Comparison of ENCODE assay signal across 8 mouse cellular contexts in the genomic region with DNA sequence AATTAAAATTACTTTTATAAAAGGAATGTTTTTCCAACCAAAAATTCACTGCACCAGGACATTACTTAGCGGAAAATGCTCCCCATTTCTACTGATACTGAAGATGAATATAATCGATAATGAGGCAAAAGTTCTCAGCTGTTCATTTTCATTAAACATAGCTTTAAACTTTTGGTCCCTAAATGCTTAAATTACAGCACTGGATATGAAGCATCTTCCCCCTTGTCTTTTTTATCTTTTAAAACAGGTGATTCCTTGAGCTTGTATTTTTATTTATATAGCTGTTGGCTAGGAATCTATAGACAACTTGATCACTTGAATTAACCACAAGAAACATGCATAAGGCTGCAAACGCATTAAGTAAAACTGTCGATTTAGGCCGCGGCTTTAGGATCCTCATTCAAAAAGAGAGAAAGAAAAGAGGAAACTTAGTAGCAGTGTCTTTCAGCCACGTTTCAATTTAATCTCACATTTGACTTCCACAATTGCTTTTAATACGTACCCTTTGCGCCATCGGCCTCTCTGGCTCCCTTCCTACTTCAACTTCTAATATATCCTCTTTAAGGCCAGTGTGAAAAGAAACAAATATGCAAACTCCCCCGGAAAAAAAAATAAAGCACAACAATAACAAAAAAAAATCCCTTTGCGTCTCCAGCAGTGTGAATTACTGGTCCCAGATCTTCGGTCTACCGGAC. TPM values are rescaled to one million over a fixed set of nuclear protein-coding genes. Genes with fewer than 3 reads are reported as not detected.
DNase-seq lines count a peak whose midpoint lies in the region; ATAC-seq and TF ChIP-seq lines count a peak whose summit lies in the region.

No protein-coding gene starts in this region.

- H3K36me3 ChIP-seq in forebrain, embryonic 15.5 days, result no peaks in the 10 kb centered on the region
- H3K36me3 ChIP-seq in liver, embryonic 14.5 days (replicated peaks; ENCODE audit: control insufficient read depth, insufficient read depth, low read depth), result no peaks in the 10 kb centered on the region

- no peak for TF ChIP-seq EP300 in liver, embryonic 14.5 days (IDR thresholded peaks at IDR 0.05; ENCODE audit: low read depth)

- peak; percentile 56 for DNase-seq in embryo, embryonic 10.5 days (ENCODE audit: low spot score)
- DNase-seq in embryo, embryonic 11 days, result no peak
- peak; percentile 52 for DNase-seq in 416B (ENCODE audit: low read depth)
- DNase-seq in liver, embryonic 14.5 days (ENCODE audit: low read depth in 3 of 3, low spot score in 3 of 3), result no peak
- DNase-seq in gastrocnemius, adult 8-10 months (ENCODE audit: low spot score in 2 of 2), result no peak
- DNase-seq in thymus, postnatal 0 days (ENCODE audit: low spot score), result no peak
- DNase-seq in adrenal gland, postnatal 4 days (ENCODE audit: low spot score in 2 of 2), result no peak

- peak overlapping the region; percentile 97 for H3K27ac ChIP-seq in forebrain, embryonic 15.5 days (replicated peaks)
- peak overlapping the region; percentile 31 for H3K27ac ChIP-seq in liver, embryonic 14.5 days

- H3K9ac ChIP-seq in forebrain, embryonic 15.5 days (replicated peaks), result peak overlapping the region; percentile 89
- peak overlapping the region; percentile 45 for H3K9ac ChIP-seq in liver, embryonic 14.5 days (replicated peaks)

- no peak for ATAC-seq in forebrain, embryonic 15.5 days (replicated peaks)
- no peak for ATAC-seq in liver, embryonic 14.5 days (ENCODE audit: insufficient read depth)

- no peaks in the 10 kb centered on the region for H3K9me3 ChIP-seq in forebrain, embryonic 15.5 days
- H3K9me3 ChIP-seq in liver, embryonic 14.5 days (ENCODE audit: control insufficient read depth, low read length), result no peaks in the 10 kb centered on the region

- WGBS in forebrain, embryonic 15.5 days, result 3% methylated on average over 14 of the region's 14 CpGs
- 1% methylated on average over 14 of the region's 14 CpGs for WGBS in liver, embryonic 14.5 days (ENCODE audit: insufficient replicate concordance)

- H3K27me3 ChIP-seq in forebrain, embryonic 15.5 days, result peaks cover 29% of the 10 kb centered on the region
- peaks cover 65% of the 10 kb centered on the region for H3K27me3 ChIP-seq in liver, embryonic 14.5 days (ENCODE audit: control insufficient read depth, insufficient read depth, low read length)

- H3K4me3 ChIP-seq in forebrain, embryonic 15.5 days, result peak overlapping the region; percentile 78
- peak overlapping the region; percentile 58 to 66 for H3K4me3 ChIP-seq in liver, embryonic 14.5 days (ENCODE audit: insufficient read depth in 1 of 2, low read depth in 2 of 2, low read length in 2 of 2)

- H3K4me1 ChIP-seq in forebrain, embryonic 15.5 days, result peaks cover 52% of the 10 kb centered on the region
- peaks cover 0 to 12% of the 10 kb centered on the region in 2 experiments; a peak in 2 of 4 replicates for H3K4me1 ChIP-seq in liver, embryonic 14.5 days (replicated peaks; ENCODE audit: control insufficient read depth in 2 of 2, insufficient read depth in 2 of 2, low read length in 1 of 2)

- no peak for TF ChIP-seq CTCF in liver, embryonic 14.5 days (IDR thresholded peaks at IDR 0.05; ENCODE audit: low read depth)

- peak overlapping the region; percentile 98 for H3K4me2 ChIP-seq in forebrain, embryonic 15.5 days (replicated peaks)
- peak overlapping the region; percentile 77 for H3K4me2 ChIP-seq in liver, embryonic 14.5 days (ENCODE audit: low read depth)

RNA-seq across cellular contexts. Expression of a gene that starts 0.9 kb away (rescaled TPM):
- polyA plus RNA-seq in forebrain, embryonic 15.5 days (2015; fragmentation: Nextera tagmentation; extraction: Ambion mirVana), result 29.4 and 29.7 TPM in 2 replicates
- polyA plus RNA-seq in liver, embryonic 14.5 days (2012; rRNA removed), result 4.8 and 6.2 TPM in 2 replicates
- 5.6 and 5.8 TPM in 2 replicates for polyA plus RNA-seq in liver, embryonic 14.5 days (2014; fragmentation: Nextera tagmentation; extraction: Ambion mirVana)
- 1 to 10 TPM; 3.3 to 4.6 (median 3.7) TPM for total RNA-seq in gastrocnemius, adult 8-10 months (2022)
- polyA plus RNA-seq in thymus, postnatal 0 days (2015; fragmentation: Nextera tagmentation; extraction: Ambion mirVana), result 15.6 and 16.5 TPM in 2 replicates
- 10 to 100 TPM; 69.6 to 73.3 TPM for total RNA-seq in adrenal gland, postnatal 4 days (2021)

Comparison
In these comparisons a context has a peak if more than half of its experiments do, and no peak if none do; other contexts are left out.
1. DNase-seq: peak in embryo, embryonic 10.5 days (single experiment) and 416B (single experiment); none in embryo, embryonic 11 days (single experiment), liver, embryonic 14.5 days (0 of 3), gastrocnemius, adult 8-10 months (0 of 2), thymus, postnatal 0 days (single experiment) and adrenal gland, postnatal 4 days (0 of 2).